In genomic region chr12:76474802-76475201, GRCm38 (mm10) we compare ENCODE assay signal across 29 mouse cellular contexts. TPM values are rescaled to one million over a fixed set of nuclear protein-coding genes. Genes with fewer than 3 reads are reported as not detected.
A peak's percentile ranks its signal among the peaks of the same experiment; 100 is the strongest.
DNase-seq lines count a peak whose midpoint lies in the region; ATAC-seq and TF ChIP-seq lines count a peak whose summit lies in the region.
"Had no signal": no experiment of that assay in that cellular context is flagged by ENCODE, and none has a peak within 500 bp of the region (broad histone marks: within the 10 kb centered on the region; RNA-seq: fewer than 3 reads in every experiment).

No protein-coding gene starts in this region.

- no peaks in the 10 kb centered on the region for H3K36me3 ChIP-seq in intestine, postnatal 0 days (ENCODE audit: control insufficient read depth, insufficient read depth)
- no peaks in the 10 kb centered on the region for H3K36me3 ChIP-seq in intestine, embryonic 16.5 days (ENCODE audit: control insufficient read depth, insufficient read depth, low read length)
- no peaks in the 10 kb centered on the region for H3K36me3 ChIP-seq in stomach, postnatal 0 days (ENCODE audit: control insufficient read depth, insufficient read depth, low read length)
- H3K36me3 ChIP-seq: embryonic facial prominence, embryonic 10.5 days; embryonic facial prominence, embryonic 13.5 days; heart, embryonic 13.5 days; hindbrain, embryonic 12.5 days; hindbrain, embryonic 15.5 days; intestine, embryonic 15.5 days had no signal

- TF ChIP-seq POLR2A in cortical plate, adult 2 months (IDR thresholded peaks at IDR 0.05; ENCODE audit: extremely low read depth, insufficient read depth, low read length), result no peak

- 49% methylated on average over 2 of the region's 2 CpGs for WGBS in intestine, postnatal 0 days
- 55% methylated on average over 2 of the region's 2 CpGs for WGBS in intestine, embryonic 16.5 days
- 39% methylated on average over 2 of the region's 2 CpGs for WGBS in stomach, postnatal 0 days

- H3K27me3 ChIP-seq in intestine, postnatal 0 days (replicated peaks; ENCODE audit: control insufficient read depth, insufficient read depth, low read length), result no peaks in the 10 kb centered on the region
- H3K27me3 ChIP-seq in intestine, embryonic 16.5 days (replicated peaks; ENCODE audit: control insufficient read depth, insufficient read depth, low read length), result no peaks in the 10 kb centered on the region
- no peaks in the 10 kb centered on the region for H3K27me3 ChIP-seq in stomach, postnatal 0 days (ENCODE audit: control insufficient read depth, insufficient read depth, low read length)
- H3K27me3 ChIP-seq: embryonic facial prominence, embryonic 13.5 days; forebrain, embryonic 13.5 days; heart, embryonic 13.5 days; hindbrain, embryonic 12.5 days; hindbrain, embryonic 15.5 days; intestine, embryonic 15.5 days had no signal

- H3K4me3 ChIP-seq in intestine, postnatal 0 days (ENCODE audit: low read depth, low read length), result no peak overlapping the region
- H3K4me3 ChIP-seq in intestine, embryonic 16.5 days (ENCODE audit: low read length), result no peak overlapping the region
- no peak overlapping the region for H3K4me3 ChIP-seq in cortical plate, adult 2 months (ENCODE audit: insufficient read depth, low read length)
- H3K4me3 ChIP-seq in stomach, postnatal 0 days (ENCODE audit: low read depth, low read length), result no peak overlapping the region
- H3K4me3 ChIP-seq: embryonic facial prominence, embryonic 10.5 days; embryonic facial prominence, embryonic 13.5 days; erythroblast, embryonic 14.5 days; forebrain, embryonic 13.5 days; heart, embryonic 13.5 days; hindbrain, embryonic 12.5 days; hindbrain, embryonic 15.5 days; intestine, embryonic 15.5 days had no signal

- TF ChIP-seq CTCF in intestine, postnatal 0 days (IDR thresholded peaks at IDR 0.05; ENCODE audit: low read depth), result 0 out of 2 replicates have a peak, but pooled peaks have one; percentile 8
- TF ChIP-seq CTCF in cortical plate, adult 2 months (IDR thresholded peaks at IDR 0.05; ENCODE audit: extremely low read depth, insufficient read depth, low read length), result peak; percentile 17; the same call in 1 of the 2 replicates
- no peak for TF ChIP-seq CTCF in stomach, postnatal 0 days (IDR thresholded peaks at IDR 0.05; ENCODE audit: low read depth)

- no peaks in the 10 kb centered on the region for H3K9me3 ChIP-seq in intestine, postnatal 0 days (ENCODE audit: control insufficient read depth)
- H3K9me3 ChIP-seq in intestine, embryonic 16.5 days (ENCODE audit: control insufficient read depth, low read length), result no peaks in the 10 kb centered on the region
- H3K9me3 ChIP-seq in stomach, postnatal 0 days (ENCODE audit: control insufficient read depth, low read length), result no peaks in the 10 kb centered on the region
- H3K9me3 ChIP-seq: embryonic facial prominence, embryonic 10.5 days; embryonic facial prominence, embryonic 13.5 days; forebrain, embryonic 13.5 days; heart, embryonic 13.5 days; hindbrain, embryonic 12.5 days; hindbrain, embryonic 15.5 days; intestine, embryonic 15.5 days had no signal

- H3K4me1 ChIP-seq in intestine, postnatal 0 days (replicated peaks; ENCODE audit: control insufficient read depth, insufficient read depth, low read length), result no peaks in the 10 kb centered on the region; the same call in 1 of the 2 replicates
- peaks cover 10% of the 10 kb centered on the region; the same call in 1 of the 2 replicates for H3K4me1 ChIP-seq in intestine, embryonic 16.5 days (ENCODE audit: control insufficient read depth, insufficient read depth, low read length)
- peaks cover 2% of the 10 kb centered on the region; the same call in 1 of the 2 replicates for H3K4me1 ChIP-seq in cortical plate, adult 2 months (ENCODE audit: control insufficient read depth, insufficient read depth, low read length)
- H3K4me1 ChIP-seq in stomach, postnatal 0 days (replicated peaks; ENCODE audit: control insufficient read depth, insufficient read depth), result no peaks in the 10 kb centered on the region; the same call in 1 of the 2 replicates
- H3K4me1 ChIP-seq: forebrain, embryonic 13.5 days; hindbrain, embryonic 12.5 days had no signal

- no peak for ATAC-seq in intestine, postnatal 0 days
- no peak for ATAC-seq in intestine, embryonic 16.5 days
- no peak for ATAC-seq in stomach, postnatal 0 days (ENCODE audit: low FRiP score, low TSS enrichment)
- ATAC-seq: activated CD4-positive, CD25-positive, alpha-beta regulatory T cell, adult 4 months; forebrain, embryonic 13.5 days; forebrain, embryonic 16.5 days; intestine, embryonic 15.5 days had no signal

- no peak for TF ChIP-seq EP300 in stomach, postnatal 0 days (optimal IDR thresholded peaks at IDR 0.05)

- no peak overlapping the region for H3K9ac ChIP-seq in intestine, postnatal 0 days (ENCODE audit: low read depth, low read length)
- H3K9ac ChIP-seq in intestine, embryonic 16.5 days (ENCODE audit: low read depth, low read length), result no peak overlapping the region
- no peak overlapping the region for H3K9ac ChIP-seq in stomach, postnatal 0 days (ENCODE audit: low read length)
- H3K9ac ChIP-seq: embryonic facial prominence, embryonic 13.5 days; forebrain, embryonic 13.5 days; heart, embryonic 13.5 days; hindbrain, embryonic 12.5 days; hindbrain, embryonic 15.5 days; intestine, embryonic 15.5 days had no signal

- no peak overlapping the region for H3K4me2 ChIP-seq in intestine, postnatal 0 days (replicated peaks; ENCODE audit: low read depth)
- H3K4me2 ChIP-seq in intestine, embryonic 16.5 days (ENCODE audit: low read depth, low read length), result no peak overlapping the region
- no peak overlapping the region for H3K4me2 ChIP-seq in stomach, postnatal 0 days (replicated peaks; ENCODE audit: low read depth)
- H3K4me2 ChIP-seq: embryonic facial prominence, embryonic 13.5 days; forebrain, embryonic 13.5 days; heart, embryonic 13.5 days; hindbrain, embryonic 12.5 days; hindbrain, embryonic 15.5 days; intestine, embryonic 15.5 days had no signal

- no peak overlapping the region for H3K27ac ChIP-seq in intestine, postnatal 0 days (ENCODE audit: low read depth, low read length)
- no peak overlapping the region for H3K27ac ChIP-seq in intestine, embryonic 16.5 days (ENCODE audit: low read length)
- H3K27ac ChIP-seq in cortical plate, adult 2 months (ENCODE audit: insufficient read depth, low read length), result no peak overlapping the region
- no peak overlapping the region for H3K27ac ChIP-seq in stomach, postnatal 0 days (replicated peaks)
- H3K27ac ChIP-seq: embryonic facial prominence, embryonic 10.5 days; embryonic facial prominence, embryonic 13.5 days; forebrain, embryonic 13.5 days; heart, embryonic 13.5 days; hindbrain, embryonic 12.5 days; hindbrain, embryonic 15.5 days; intestine, embryonic 15.5 days had no signal

- peak; percentile 43 for DNase-seq in 416B (ENCODE audit: low read depth)
- peak; percentile 36 for DNase-seq in A20 (ENCODE audit: low read depth, low spot score)
- DNase-seq in stomach, postnatal 0 days (ENCODE audit: low spot score), result no peak
- no peak for DNase-seq in cerebellum, adult 9-11 months
- DNase-seq in right cerebral cortex, postnatal 4 days, result no peak
- DNase-seq: adrenal gland, adult 8-10 months; adrenal gland, postnatal 25 days; B cell, adult 2 months; cerebellum, adult 11-12 months; cerebellum, adult 9-10 months; cerebellum, postnatal 25 days; embryo, embryonic 11 days; gastrocnemius, adult 2 months; gastrocnemius, postnatal 14 days; heart, postnatal 14 days; heart, postnatal 4 days had no signal

RNA-seq across cellular contexts. Expression of gene Plekhg3, which starts 55.9 kb away (rescaled TPM):
- 5.7 and 7.5 TPM in 2 replicates for polyA plus RNA-seq in intestine, postnatal 0 days (2015; fragmentation: Nextera tagmentation; extraction: Ambion mirVana)
- polyA plus RNA-seq in intestine, embryonic 16.5 days (2015; fragmentation: Nextera tagmentation; extraction: Ambion mirVana), result 8.8 and 9.3 TPM in 2 replicates
- 16.0 and 19.0 TPM in 2 replicates for polyA plus RNA-seq in cortical plate, adult 2 months (2012; rRNA removed)
- polyA plus RNA-seq in stomach, postnatal 0 days (2015; fragmentation: Nextera tagmentation; extraction: Ambion mirVana), result 5.7 and 6.4 TPM in 2 replicates

RNA-seq across cellular contexts. Expression of gene Ppp1r36, which starts 57.5 kb away (rescaled TPM):
- 0.90 and 1.1 TPM in 2 replicates for polyA plus RNA-seq in intestine, postnatal 0 days (2015; fragmentation: Nextera tagmentation; extraction: Ambion mirVana)
- polyA plus RNA-seq in intestine, embryonic 16.5 days (2015; fragmentation: Nextera tagmentation; extraction: Ambion mirVana), result 0.99 and 1.5 TPM in 2 replicates
- 1.3 and 1.8 TPM in 2 replicates for polyA plus RNA-seq in cortical plate, adult 2 months (2012; rRNA removed)
- 3.5 and 4.9 TPM in 2 replicates for polyA plus RNA-seq in stomach, postnatal 0 days (2015; fragmentation: Nextera tagmentation; extraction: Ambion mirVana)
- polyA plus RNA-seq: activated CD4-positive, CD25-positive, alpha-beta regulatory T cell, adult 4 months; erythroblast, embryonic 14.5 days had no signal

Comparison
In these comparisons a context has a peak if more than half of its experiments do, and no peak if none do; other contexts are left out.
1. DNase-seq: peak in 416B (single experiment) and A20 (single experiment); none in stomach, postnatal 0 days (single experiment), cerebellum, adult 9-11 months (single experiment) and right cerebral cortex, postnatal 4 days (single experiment).